Mouse (Mus musculus) midbrain, postnatal 0 days (tissue): ENCODE data around the gene Chchd4. TPM values are rescaled to one million over a fixed set of nuclear protein-coding genes. Genes with fewer than 3 reads are reported as not detected.
A peak's percentile ranks its signal among the peaks of the same experiment; 100 is the strongest.

Source experiments
- ATAC-seq: fragments of 200-750 bp; cut with Nextera tagmentation; 2 replicates; pipeline ENCODE4 v1.8.0; 2017; ENCODE audit warnings: moderate number of reproducible peaks, mild to moderate bottlenecking, moderate TSS enrichment, moderate library complexity; ENCODE audit not compliant: low FRiP score
- DNase-seq: peaks from one replicate; pipeline ENCODE4 v3.0.0-alpha.2; 2015; ENCODE audit warnings: low spot score
- H3K27ac ChIP-seq: fragments of 300-500 bp; sonication (generic); 2 replicates; pipeline ENCODE4 v1.5.1; 2014; ENCODE audit warnings: low read depth, mild to moderate bottlenecking, low read length, mixed read lengths
- H3K27me3 ChIP-seq: fragments of 300-500 bp; sonication (generic); 2 replicates; pipeline ENCODE4 v1.6.1; 2014; ENCODE audit warnings: low read length, control low read depth, mixed read lengths; ENCODE audit not compliant: insufficient read depth
- H3K36me3 ChIP-seq: fragments of 300-500 bp; sonication (generic); 2 replicates; pipeline ENCODE4 v1.6.1; 2014; ENCODE audit warnings: low read length, control low read depth, mixed read lengths; ENCODE audit not compliant: insufficient read depth
- H3K4me1 ChIP-seq: fragments of 300-500 bp; sonication (generic); 2 replicates; pipeline ENCODE4 v1.6.1; 2014; ENCODE audit warnings: mild to moderate bottlenecking, control low read depth, antibody characterized with exemption, low read length, mixed read lengths; ENCODE audit not compliant: insufficient read depth
- H3K4me2 ChIP-seq: fragments of 300-500 bp; sonication (generic); 2 replicates; pipeline ENCODE4 v1.6.1; 2014; ENCODE audit warnings: low read depth, mild to moderate bottlenecking, low read length, mixed read lengths; ENCODE audit not compliant: poor library complexity, severe bottlenecking
- H3K4me3 ChIP-seq: fragments of 300-500 bp; sonication (generic); 2 replicates; pipeline ENCODE4 v1.5.1; 2014; ENCODE audit warnings: low read depth, mild to moderate bottlenecking, low read length, moderate library complexity
- H3K9ac ChIP-seq: fragments of 300-500 bp; sonication (generic); replicated peaks from 2 replicates; pipeline ENCODE4 v1.6.1; 2014; ENCODE audit warnings: mild to moderate bottlenecking, low read length, moderate library complexity, mixed read lengths; ENCODE audit not compliant: poor library complexity, severe bottlenecking
- H3K9me3 ChIP-seq: fragments of 300-500 bp; sonication (generic); 2 replicates; pipeline ENCODE4 v1.6.1; 2016; ENCODE audit warnings: low read length, control low read depth
- CTCF ChIP-seq: IDR thresholded peaks from 2 replicates; pipeline ENCODE4 v1.5.1; 2016; ENCODE audit warnings: antibody characterized with exemption, mild to moderate bottlenecking
- WGBS: fragments of 180-500 bp; shearing (Covaris S2); extraction: QIAGEN DNeasy Blood & Tissue Kit; methylation state at CpG from one replicate; pipeline ENCODE4 v1.1.7; 2014; 5-methylcytosine and 5-hydroxymethylcytosine counted together
- polyA plus RNA-seq: library from polyadenylated mRNA; unstranded; fragments of >200 nt; fragmentation: Nextera tagmentation; extraction: Ambion mirVana; gene quantifications from 2 replicates; pipeline ENCODE4 v1.2.1, GENCODE M21; 2015
- total RNA-seq: library from RNA; depleted of rRNA; stranded (reverse); fragments of >200 nt; gene quantifications from 2 replicates; pipeline ENCODE4 v1.2.3, GENCODE M21; 2014; rRNA removed

Chchd4 gene
- total and polyA plus RNA-seq, 2 experiments from 2014 or later: 20.8 to 36.2 TPM

- no peak overlapping the region for H3K9ac ChIP-seq
- WGBS: 83% methylated on average over 4 of the region's 4 CpGs
- H3K36me3 ChIP-seq: no peaks in the 10 kb centered on the region
- TF ChIP-seq CTCF: no peak
- no peaks in the 10 kb centered on the region for H3K9me3 ChIP-seq
- DNase-seq: no peak
- H3K27me3 ChIP-seq: peaks cover 23% of the 10 kb centered on the region
- no peak overlapping the region for H3K27ac ChIP-seq
- H3K4me1 ChIP-seq: no peaks in the 10 kb centered on the region
- ATAC-seq: no peak
- H3K4me3 ChIP-seq: no peak overlapping the region
- no peak overlapping the region for H3K4me2 ChIP-seq
Measured at GRCm38 (mm10) chr6:91416146-91416545, 57.2 kb downstream of the Chchd4 start.

GRCm38 (mm10) chr6:91414890-91415289, 58.5 kb downstream of the Chchd4 start:
- WGBS: 0% methylated on average over 4 of the region's 4 CpGs
- Histone ChIP-seq H3K4me1 (no peaks in the 10 kb centered on the region), H3K9me3 (no peaks in the 10 kb centered on the region), H3K27me3 (peaks cover 28% of the 10 kb centered on the region), H3K9ac (no peak overlapping the region), H3K4me2 (no peak overlapping the region), H3K27ac (no peak overlapping the region), H3K36me3 (no peaks in the 10 kb centered on the region), H3K4me3 (no peak overlapping the region)
- peak; percentile 66 for DNase-seq
- TF ChIP-seq CTCF: peak; percentile 83
- ATAC-seq: no peak

Other genes starting within 250 kb of the Chchd4 start
- gene Wnt7a, start 62.2 kb downstream of the Chchd4 start, total RNA-seq: 12.9 TPM in 2 replicates
- gene Wnt7a, start 62.2 kb downstream of the Chchd4 start, polyA plus RNA-seq: 6.4 and 8.5 TPM in 2 replicates
- 90.0 and 90.2 TPM in 2 replicates for gene Tmem43, start 157 bp upstream of the Chchd4 start, total RNA-seq
- gene Tmem43, start 157 bp upstream of the Chchd4 start, polyA plus RNA-seq: 57.2 and 58.7 TPM in 2 replicates
- gene Xpc, start 42.3 kb upstream of the Chchd4 start, total RNA-seq: 12.3 and 16.3 TPM in 2 replicates
- gene Xpc, start 42.3 kb upstream of the Chchd4 start, polyA plus RNA-seq: 14.3 and 14.7 TPM in 2 replicates
- 38.6 and 53.8 TPM in 2 replicates for gene Lsm3, start 42.4 kb upstream of the Chchd4 start, total RNA-seq
- gene Lsm3, start 42.4 kb upstream of the Chchd4 start, polyA plus RNA-seq: 169 and 170 TPM in 2 replicates
- gene Slc6a6, start 210.5 kb upstream of the Chchd4 start, total RNA-seq: 105 and 147 TPM in 2 replicates
- 123 and 146 TPM in 2 replicates for gene Slc6a6, start 210.5 kb upstream of the Chchd4 start, polyA plus RNA-seq